Mouse (Mus musculus) gastrocnemius, adult 8-10 months (tissue): ENCODE measurements around the gene Ank2. TPM values are rescaled to one million over a fixed set of nuclear protein-coding genes. Genes with fewer than 3 reads are reported as not detected.
A peak's percentile ranks its signal among the peaks of the same experiment; 100 is the strongest.

Experiments
- DNase-seq, 2 experiments: peaks; one replicate each; pipeline ENCODE4 v3.0.0; 2022; ENCODE audit warnings: low spot score in 2 of 2
- microRNA-seq: library from miRNA; unstranded; fragments of <30 nt; microRNA quantifications from one replicate; pipeline ENCODE4 v1.2.0, GENCODE M21; 2022
- total RNA-seq, 4 experiments: library from RNA; stranded (reverse); gene quantifications; 2 replicates each; pipeline ENCODE4 v1.2.4; 2022

The Ank2 gene
- total RNA-seq, 4 experiments from 2014 or later: 96.2 to 128 (median 111) TPM

GRCm38 (mm10) chr3:126918805-126919473 lies 580.2 kb downstream of the Ank2 start:
- DNase-seq: no peak

DNA sequence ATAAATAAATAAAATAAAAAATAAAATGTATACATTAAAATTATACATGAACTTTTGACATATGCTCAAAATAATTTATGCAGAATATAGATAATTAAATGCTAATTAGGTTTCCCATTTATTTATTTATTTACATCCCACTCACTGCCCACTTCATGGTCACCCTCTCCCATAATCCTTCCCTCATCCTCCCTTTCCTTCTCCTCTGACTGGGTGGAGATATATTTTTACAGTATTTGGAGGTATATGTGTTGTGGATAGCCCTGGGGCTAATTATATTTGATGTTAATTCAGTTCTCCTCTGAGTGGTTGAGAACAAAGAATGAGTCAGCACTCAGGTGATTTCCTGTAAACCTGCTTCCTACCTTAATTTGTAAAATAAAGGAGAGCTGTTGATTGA lies 582.8 kb downstream of the Ank2 start:
- DNase-seq: no peak

- no peak for DNase-seq
Observed at GRCm38 (mm10) chr3:126903543-126903942, 595.6 kb downstream of the Ank2 start.

- no peak for DNase-seq
Observed at GRCm38 (mm10) chr3:126886644-126887043, 612.5 kb downstream of the Ank2 start.

DNA sequence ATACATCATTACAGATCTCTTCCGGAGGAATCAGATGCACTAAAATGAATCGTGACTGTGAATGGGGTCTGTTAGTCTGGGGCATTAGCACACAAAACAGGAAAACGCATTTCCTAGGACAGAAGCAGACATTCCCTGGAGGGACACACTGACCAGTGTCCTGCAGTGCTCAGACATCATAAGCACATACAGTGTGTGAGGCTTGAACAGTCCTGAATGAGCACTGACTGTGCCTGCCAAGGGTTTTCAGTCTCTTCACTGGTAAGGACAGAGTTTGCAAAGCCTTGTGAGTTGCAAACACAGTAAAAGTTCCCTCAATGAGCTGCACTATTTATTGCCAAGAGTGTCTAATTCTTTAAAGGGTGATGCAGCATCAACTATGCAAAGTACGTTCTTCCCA lies 613.1 kb downstream of the Ank2 start:
- DNase-seq: no peak

- no peak for DNase-seq
Observed at GRCm38 (mm10) chr3:126878233-126878632, 620.9 kb downstream of the Ank2 start.

Small RNA genes lying within 50 kb of the gene (microRNA-seq; reads per million reads assigned to microRNA genes)
- gene Gm44494: not detected
- 71.5 reads per million, percentile 46 among the genes with 10 or more reads in this experiment for gene Mir302a
- 38.2 reads per million, percentile 35 among the genes with 10 or more reads in this experiment for gene Mir302b
- 15.8 reads per million, percentile 13 among the genes with 10 or more reads in this experiment for gene Mir302c
- 28.3 reads per million, percentile 28 among the genes with 10 or more reads in this experiment for gene Mir302d
- gene Mir367: not detected

Other genes with a start within 250 kb of the Ank2 start
- 1 to 10 TPM; 5.6 to 9.8 (median 7.6) TPM for gene Larp7, start 54.0 kb upstream of the Ank2 start, total RNA-seq
- under 1 TPM; 0.56 to 0.91 (median 0.76) TPM for gene Zgrf1, start 54.1 kb upstream of the Ank2 start, total RNA-seq
- gene Neurog2, start 133.8 kb upstream of the Ank2 start, total RNA-seq: not detected